Mouse (Mus musculus): ENCODE data around the gene Dyrk1a. TPM values are rescaled to one million over a fixed set of nuclear protein-coding genes. Genes with fewer than 3 reads are reported as not detected.

Gene Dyrk1a
- polyA plus RNA-seq, 1 experiment from 2014 or later: 3.9 TPM

DNA sequence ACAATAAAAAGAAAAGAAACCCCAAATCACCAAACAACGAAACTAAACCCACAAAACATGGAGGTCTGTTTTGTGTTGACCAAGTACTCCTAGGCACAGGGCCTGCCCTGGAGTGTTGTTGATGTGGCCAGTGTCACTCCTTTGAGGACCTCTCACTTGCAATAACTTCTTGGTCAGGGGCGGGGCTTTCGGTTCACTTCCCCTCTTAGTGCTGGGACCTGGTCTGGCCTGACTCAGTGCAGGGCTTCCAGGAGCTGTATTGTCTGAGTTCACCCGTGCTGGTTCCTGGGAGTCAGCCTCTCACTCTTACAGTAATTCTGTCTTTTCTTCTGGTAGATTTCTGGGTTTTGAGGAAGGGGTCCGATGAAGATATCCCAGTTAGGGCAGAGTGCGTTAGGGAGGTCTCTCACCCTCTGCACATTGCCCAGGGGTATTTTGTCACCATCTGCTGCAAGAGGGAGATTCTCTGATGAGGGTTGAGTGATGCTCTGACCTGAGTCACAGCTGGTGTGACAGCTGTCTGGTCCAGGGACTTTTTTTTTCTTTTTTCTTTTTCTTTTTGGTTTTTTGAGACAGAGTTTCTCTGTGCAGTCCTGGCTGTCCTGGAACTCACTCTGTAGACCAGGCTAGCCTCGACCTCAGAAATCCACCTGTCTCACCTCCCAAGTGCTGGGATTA is 150.8 kb downstream of the Dyrk1a start:
- DNase-seq (no peak), ATAC-seq (no peak)
- H3K4me1 ChIP-seq (ENCODE audit: insufficient read depth): peaks cover 3% of the 10 kb centered on the region; the same call in 1 of the 2 replicates
- H3K9me3 ChIP-seq (ENCODE audit: low read length): peaks cover 2% of the 10 kb centered on the region; the same call in 1 of the 2 replicates
- H3K4me2 ChIP-seq (ENCODE audit: low read depth, low read length): no peak overlapping the region
- WGBS (ENCODE audit: insufficient replicate concordance): 58% methylated on average over 7 of the region's 7 CpGs
- H3K27me3 ChIP-seq (ENCODE audit: insufficient read depth, low read length): peaks cover 6% of the 10 kb centered on the region; the same call in 1 of the 2 replicates
- H3K27ac ChIP-seq (ENCODE audit: low read depth): no peak overlapping the region
- H3K36me3 ChIP-seq (replicated peaks; ENCODE audit: insufficient read depth, low read length): no peaks in the 10 kb centered on the region
- TF ChIP-seq CTCF (IDR thresholded peaks at IDR 0.05; ENCODE audit: low read depth) (no peak), EP300 (IDR thresholded peaks at IDR 0.05; ENCODE audit: low read depth) (no peak)
- H3K4me3 ChIP-seq (ENCODE audit: low read depth, low read length): no peak overlapping the region
- no peak overlapping the region for H3K9ac ChIP-seq (replicated peaks)

DNA sequence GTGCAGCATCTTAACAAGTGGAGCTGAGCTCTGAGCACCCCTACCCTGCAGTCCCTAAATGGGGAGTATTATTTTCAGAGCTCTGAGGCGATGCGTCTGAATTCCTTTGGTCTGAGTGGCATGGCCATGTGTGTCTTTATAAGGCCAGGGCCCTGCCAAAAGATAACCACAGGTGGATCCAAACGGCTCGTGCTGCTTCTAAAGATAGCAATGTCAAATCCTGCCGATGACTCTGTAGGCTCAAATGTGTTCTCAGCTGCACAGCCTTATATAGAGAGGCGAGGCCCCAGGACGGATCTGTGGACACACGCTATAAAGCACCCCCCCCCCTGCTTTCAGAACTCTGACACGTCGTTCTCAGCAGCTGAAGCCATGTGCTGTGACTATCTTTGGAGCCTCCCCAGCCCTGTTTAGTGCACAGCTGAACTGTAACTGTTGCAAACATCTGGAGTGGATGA is 151.8 kb downstream of the Dyrk1a start:
- H3K4me2 ChIP-seq (ENCODE audit: low read depth, low read length): no peak overlapping the region
- H3K4me1 ChIP-seq (ENCODE audit: insufficient read depth): peaks cover 3% of the 10 kb centered on the region; the same call in 1 of the 2 replicates
- H3K36me3 ChIP-seq (replicated peaks; ENCODE audit: insufficient read depth, low read length): no peaks in the 10 kb centered on the region
- no peak overlapping the region for H3K9ac ChIP-seq (replicated peaks)
- ATAC-seq (no peak), DNase-seq (no peak)
- H3K27ac ChIP-seq (ENCODE audit: low read depth): no peak overlapping the region
- 76% methylated on average over 10 of the region's 10 CpGs for WGBS (ENCODE audit: insufficient replicate concordance)
- peaks cover 6% of the 10 kb centered on the region; the same call in 1 of the 2 replicates for H3K27me3 ChIP-seq (ENCODE audit: insufficient read depth, low read length)
- TF ChIP-seq CTCF (IDR thresholded peaks at IDR 0.05; ENCODE audit: low read depth): no peak
- no peaks in the 10 kb centered on the region; the same call in 1 of the 2 replicates for H3K9me3 ChIP-seq (ENCODE audit: low read length)
- H3K4me3 ChIP-seq (ENCODE audit: low read depth, low read length): no peak overlapping the region

DNA sequence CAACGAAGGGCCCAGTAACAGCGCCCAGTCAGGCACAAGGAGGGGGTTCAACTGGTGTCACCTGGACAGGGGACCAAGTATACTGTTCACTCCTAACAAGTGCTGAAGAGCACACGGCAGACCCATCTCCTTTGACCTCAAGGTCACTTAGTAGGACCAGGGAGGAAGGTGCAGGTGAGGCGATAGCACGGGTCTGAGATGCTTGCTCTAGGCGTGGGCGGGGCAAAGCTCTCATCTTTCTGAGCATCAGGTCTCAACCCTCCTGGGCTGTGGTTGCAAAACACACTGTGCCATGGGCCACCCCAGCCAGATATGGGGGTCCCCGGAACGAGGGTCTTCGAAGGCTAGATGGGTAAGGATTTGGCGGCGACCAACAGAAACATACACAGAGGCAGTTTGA is 153.1 kb downstream of the Dyrk1a start:
- TF ChIP-seq CTCF (IDR thresholded peaks at IDR 0.05; ENCODE audit: low read depth): no peak
- no peak for TF ChIP-seq EP300 (IDR thresholded peaks at IDR 0.05; ENCODE audit: low read depth)
- WGBS (ENCODE audit: insufficient replicate concordance): 69% methylated on average over 12 of the region's 12 CpGs
- no peaks in the 10 kb centered on the region for H3K36me3 ChIP-seq (replicated peaks; ENCODE audit: insufficient read depth, low read length)
- H3K4me3 ChIP-seq (ENCODE audit: low read depth, low read length): no peak overlapping the region
- H3K4me1 ChIP-seq (ENCODE audit: insufficient read depth): peaks cover 3% of the 10 kb centered on the region; the same call in 1 of the 2 replicates
- H3K4me2 ChIP-seq (ENCODE audit: low read depth, low read length): no peak overlapping the region
- no peak for ATAC-seq
- H3K27ac ChIP-seq (ENCODE audit: low read depth): no peak overlapping the region
- peaks cover 6% of the 10 kb centered on the region; the same call in 1 of the 2 replicates for H3K27me3 ChIP-seq (ENCODE audit: insufficient read depth, low read length)
- H3K9ac ChIP-seq (replicated peaks): no peak overlapping the region
- H3K9me3 ChIP-seq (ENCODE audit: low read length): no peaks in the 10 kb centered on the region
- no peak for DNase-seq

DNA sequence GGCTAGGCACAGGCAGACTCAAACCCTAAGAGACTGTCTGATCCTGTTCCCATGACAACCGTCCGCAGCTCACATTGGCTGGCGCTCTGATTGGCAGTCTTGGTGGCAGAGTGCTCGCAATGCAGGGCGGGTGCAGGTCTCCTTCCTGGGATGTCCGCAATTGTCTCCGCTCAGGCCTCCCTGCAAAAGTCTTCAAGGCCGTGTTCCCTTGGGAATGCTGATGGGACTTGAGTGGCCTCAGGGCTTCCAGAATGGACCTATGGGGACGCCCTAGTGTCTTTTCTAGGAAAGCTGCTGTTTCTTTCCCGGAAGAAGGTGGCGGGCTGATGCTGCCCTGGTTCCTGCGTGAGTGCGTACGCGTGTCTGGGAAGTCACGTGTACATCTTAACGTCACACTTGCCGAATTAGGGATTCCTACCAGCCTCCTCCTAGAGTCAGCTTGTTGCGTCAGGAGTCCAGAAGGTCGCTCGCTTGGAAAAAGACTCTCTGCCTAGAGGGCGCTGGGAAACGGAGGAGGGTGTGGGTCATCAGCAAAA is 154.3 kb downstream of the Dyrk1a start:
- Histone ChIP-seq H3K9ac (replicated peaks) (no peak overlapping the region; the same call in 1 of the 2 replicates), H3K36me3 (replicated peaks; ENCODE audit: insufficient read depth, low read length) (no peaks in the 10 kb centered on the region), H3K9me3 (ENCODE audit: low read length) (no peaks in the 10 kb centered on the region), H3K27ac (ENCODE audit: low read depth) (no peak overlapping the region), H3K4me2 (ENCODE audit: low read depth, low read length) (peak overlapping the region; percentile 76), H3K4me3 (ENCODE audit: low read depth, low read length) (peak overlapping the region; percentile 40), H3K4me1 (ENCODE audit: insufficient read depth) (peaks cover 3% of the 10 kb centered on the region; the same call in 1 of the 2 replicates), H3K27me3 (ENCODE audit: insufficient read depth, low read length) (peaks cover 6% of the 10 kb centered on the region; the same call in 1 of the 2 replicates)
- ATAC-seq: peak; percentile 73
- DNase-seq: peak; percentile 42
- under 1% methylated on average over 23 of the region's 23 CpGs for WGBS (ENCODE audit: insufficient replicate concordance)
- TF ChIP-seq CTCF (IDR thresholded peaks at IDR 0.05; ENCODE audit: low read depth): no peak
- TF ChIP-seq EP300 (IDR thresholded peaks at IDR 0.05; ENCODE audit: low read depth): no peak

DNA sequence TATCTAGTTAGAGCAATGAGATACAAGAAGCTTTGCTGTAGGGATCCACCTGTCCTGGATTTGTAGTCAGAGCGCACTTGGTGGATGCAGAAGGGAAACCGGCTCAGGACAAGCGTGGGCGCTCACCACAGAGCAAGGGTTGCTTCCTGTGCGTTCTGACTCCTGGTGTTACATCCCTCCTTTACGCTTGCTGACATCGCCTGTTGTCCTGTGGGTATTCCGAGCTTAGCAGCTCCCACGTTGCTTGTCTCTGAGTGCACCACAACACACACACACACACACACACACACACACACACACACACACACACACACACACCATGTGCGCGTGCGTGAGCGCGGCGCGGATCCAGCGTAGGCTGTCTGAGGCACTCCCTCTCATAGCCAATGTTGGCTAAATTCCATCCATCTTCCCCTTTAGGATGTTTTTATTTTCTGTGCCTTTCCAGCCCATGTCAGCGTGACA is 155.0 kb downstream of the Dyrk1a start:
- Histone ChIP-seq H3K27ac (ENCODE audit: low read depth) (no peak overlapping the region), H3K4me3 (ENCODE audit: low read depth, low read length) (peak overlapping the region; percentile 40), H3K9me3 (ENCODE audit: low read length) (no peaks in the 10 kb centered on the region), H3K27me3 (ENCODE audit: insufficient read depth, low read length) (peaks cover 6% of the 10 kb centered on the region; the same call in 1 of the 2 replicates), H3K4me1 (ENCODE audit: insufficient read depth) (peaks cover 3% of the 10 kb centered on the region; the same call in 1 of the 2 replicates), H3K36me3 (replicated peaks; ENCODE audit: insufficient read depth, low read length) (no peaks in the 10 kb centered on the region), H3K9ac (replicated peaks) (no peak overlapping the region), H3K4me2 (ENCODE audit: low read depth, low read length) (peak overlapping the region; percentile 76)
- TF ChIP-seq CTCF (IDR thresholded peaks at IDR 0.05; ENCODE audit: low read depth) (no peak), EP300 (IDR thresholded peaks at IDR 0.05; ENCODE audit: low read depth) (no peak)
- WGBS (ENCODE audit: insufficient replicate concordance): 2% methylated on average over 18 of the region's 18 CpGs
- ATAC-seq (peak; percentile 40; the same call in 1 of the 2 replicates), DNase-seq (no peak)

DNA sequence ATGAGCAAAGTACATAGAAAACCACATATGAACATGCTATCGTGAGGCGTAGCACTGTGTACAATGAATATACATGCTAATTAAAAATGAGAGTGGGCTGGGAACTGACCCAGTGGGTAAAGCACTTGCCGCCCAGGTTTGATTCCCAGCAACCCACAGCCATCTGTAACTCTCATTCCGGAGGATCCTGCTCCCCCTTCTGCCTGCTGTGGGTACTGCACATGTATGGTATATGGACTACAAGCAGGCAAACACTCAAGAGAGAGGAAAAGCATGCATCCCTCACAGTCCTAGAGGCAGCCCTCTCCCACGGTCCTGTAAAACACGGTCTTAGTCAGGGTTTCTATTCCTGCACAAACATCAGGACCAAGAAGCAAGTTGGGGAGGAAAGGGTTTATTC is 159.4 kb downstream of the Dyrk1a start:
- no peaks in the 10 kb centered on the region for H3K9me3 ChIP-seq (ENCODE audit: low read length)
- H3K4me1 ChIP-seq (ENCODE audit: insufficient read depth): peaks cover under 1% of the 10 kb centered on the region; the same call in 1 of the 2 replicates
- WGBS (ENCODE audit: insufficient replicate concordance): 89% methylated on average over 6 of the region's 6 CpGs
- H3K4me3 ChIP-seq (ENCODE audit: low read depth, low read length): no peak overlapping the region
- H3K27ac ChIP-seq (ENCODE audit: low read depth): no peak overlapping the region
- H3K9ac ChIP-seq (replicated peaks): no peak overlapping the region
- no peaks in the 10 kb centered on the region for H3K27me3 ChIP-seq (ENCODE audit: insufficient read depth, low read length)
- no peak for ATAC-seq
- no peak for DNase-seq
- no peaks in the 10 kb centered on the region for H3K36me3 ChIP-seq (replicated peaks; ENCODE audit: insufficient read depth, low read length)
- no peak overlapping the region for H3K4me2 ChIP-seq (ENCODE audit: low read depth, low read length)
- TF ChIP-seq CTCF (IDR thresholded peaks at IDR 0.05; ENCODE audit: low read depth): peak; percentile 28; the same call in 1 of the 2 replicates
- TF ChIP-seq EP300 (IDR thresholded peaks at IDR 0.05; ENCODE audit: low read depth): no peak
